Mouse (Mus musculus) small intestine, adult 2 months (tissue): ENCODE measurements around the gene Ankdd1b.

Experiments
- CTCF ChIP-seq: fragments of 200-500 bp; IDR thresholded peaks from 2 replicates; pipeline ENCODE4 v1.5.1; 2012; ENCODE audit warnings: low read depth, mild to moderate bottlenecking, control low read depth, inconsistent platforms, low read length, moderate library complexity, mixed read lengths; ENCODE audit not compliant: insufficient replicate concordance, insufficient read length; ENCODE audit errors: extremely low read depth
- POLR2A ChIP-seq: fragments of 200-500 bp; IDR thresholded peaks from 2 replicates; pipeline ENCODE4 v1.6.1; 2012; ENCODE audit warnings: low read depth, mild to moderate bottlenecking, control low read depth, inconsistent platforms, low read length, moderate library complexity

DNA sequence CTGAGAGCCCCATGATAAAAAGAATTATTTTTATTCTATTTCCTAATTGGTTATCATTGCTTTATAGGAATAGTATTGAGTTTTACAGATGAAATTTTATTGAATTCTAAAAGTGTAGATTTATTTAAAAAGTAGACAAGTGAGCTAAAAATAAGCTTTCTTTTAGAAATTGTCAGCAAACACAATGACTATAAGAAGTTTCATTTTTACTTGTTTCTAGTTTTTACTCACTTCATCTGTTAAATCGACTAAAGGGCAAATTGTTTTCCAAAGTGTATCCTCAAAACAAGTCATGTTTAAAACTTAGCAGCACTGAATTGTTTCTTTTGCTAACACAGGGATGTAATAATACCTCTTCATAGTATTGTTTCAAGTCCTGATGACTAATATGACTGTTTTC, 8.0 kb upstream of the Ankdd1b start:
- no peak for TF ChIP-seq POLR2A
- no peak for TF ChIP-seq CTCF
